Mouse (Mus musculus) cerebellum, adult 18-20 months (tissue): Measurements from ENCODE around the gene Olfr1364.

ENCODE experiments used
- DNase-seq, 2 experiments: peaks; one replicate each; pipeline ENCODE4 v3.0.0; 2021

The Olfr1364 gene

GRCm38 (mm10) chr13:21581659-21582058, at the start of gene Olfr1364:
Gene Olfr1364, minus strand, starts transcription at chr13:21581759.
- DNase-seq = no peak

- no peak for DNase-seq
These were observed 32.4 kb upstream of the Olfr1364 start, which contains the start of gene Olfr1362 for GRCm38 (mm10) chr13:21613922-21614321. Gene Olfr1362, minus strand, starts transcription at chr13:21614022.

DNA sequence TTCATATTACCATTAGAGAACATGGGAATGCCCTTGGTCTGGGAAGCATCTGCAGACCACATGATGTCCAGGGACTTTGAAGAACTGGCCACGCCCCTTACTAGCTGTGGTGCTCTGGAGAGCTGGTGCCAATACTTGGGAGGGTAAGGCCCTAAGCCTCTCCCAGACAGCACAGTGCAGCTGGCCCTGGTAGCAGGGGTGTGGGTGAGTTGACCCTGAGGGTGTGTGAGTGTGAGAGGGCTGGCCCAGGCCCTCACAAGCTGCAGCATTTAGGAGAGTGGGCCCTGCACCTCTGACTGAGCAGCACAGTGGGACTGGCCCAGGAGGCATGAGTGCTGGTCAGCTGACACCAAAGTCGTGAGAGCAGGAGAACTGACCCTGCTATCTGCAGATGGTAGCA, 10.1 kb upstream of the Olfr1364 start:
- DNase-seq = no peak

DNA sequence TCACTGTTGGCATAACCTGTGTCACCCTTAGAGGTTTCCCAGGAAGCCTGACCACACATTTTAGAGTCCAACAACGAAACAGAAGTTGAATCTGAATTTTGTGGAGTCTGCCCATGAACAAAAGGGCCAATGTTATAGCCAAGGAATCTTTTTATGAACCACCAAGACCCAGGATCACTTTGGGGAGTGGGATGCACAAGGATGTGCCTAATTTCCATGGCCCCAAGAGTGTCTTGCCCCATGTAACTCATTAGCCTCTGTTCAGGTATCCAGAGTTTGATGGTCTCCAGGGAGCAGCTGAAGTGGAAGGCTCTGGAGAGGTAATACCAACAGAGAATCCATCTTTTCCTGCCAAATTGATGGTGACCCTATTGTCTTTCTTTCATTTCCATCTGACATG, 21.8 kb downstream of the Olfr1364 start, which contains the start of gene Olfr1535:
Gene Olfr1535 (minus strand): TSS at position 101 of the 400 bp plus-strand sequence.
- no peak for DNase-seq

- DNase-seq = no peak
These were observed 31.0 kb downstream of the Olfr1364 start for GRCm38 (mm10) chr13:21550416-21551110.

GRCm38 (mm10) chr13:21549487-21549886, 32.1 kb downstream of the Olfr1364 start:
- DNase-seq = no peak

DNA sequence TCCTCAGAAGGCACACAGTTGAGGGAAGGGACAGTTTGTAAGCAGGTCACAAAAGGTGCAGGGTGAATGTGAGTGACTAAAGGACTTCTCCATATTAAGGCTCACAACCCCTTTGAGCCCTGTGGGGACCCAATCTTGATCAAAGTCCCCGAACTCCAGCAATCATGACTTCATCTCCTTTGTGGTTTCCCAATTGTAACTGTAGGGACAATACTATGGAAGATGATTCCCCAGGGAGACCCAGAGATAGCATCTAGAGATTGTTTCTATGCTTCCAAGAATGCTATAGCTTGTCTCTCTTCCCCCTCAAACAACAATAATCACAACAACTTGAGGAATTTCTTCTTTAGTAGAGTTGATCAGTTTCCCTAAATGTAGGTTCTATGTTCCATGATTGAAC, 38.9 kb downstream of the Olfr1364 start, which contains the start of gene Olfr1366:
Gene Olfr1366 (minus strand): TSS at position 101 of the 400 bp plus-strand sequence.
- DNase-seq = no peak

DNA sequence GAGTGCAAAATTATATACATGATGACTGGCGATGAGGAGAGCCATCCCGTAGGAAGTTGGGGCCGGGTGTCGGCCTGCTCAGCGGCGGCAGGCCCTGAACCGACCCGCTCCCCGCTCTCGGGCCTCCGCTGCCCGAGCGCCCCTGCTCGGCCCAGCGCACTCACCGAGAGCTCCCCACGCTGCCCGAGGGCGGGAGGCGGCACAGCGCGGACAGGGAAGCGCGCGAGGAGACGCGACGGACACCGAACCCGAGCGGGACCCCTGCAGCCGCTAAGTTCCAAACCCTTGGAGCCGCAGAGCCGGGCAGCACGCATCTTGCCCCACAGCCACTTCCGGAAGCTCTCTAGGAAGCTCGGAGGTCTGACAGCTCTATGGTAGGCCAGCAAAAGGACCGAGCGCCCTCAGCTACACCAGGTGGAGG, 50.8 kb downstream of the Olfr1364 start, which contains the start of gene Zkscan8:
Gene Zkscan8 (minus strand): TSS at position 340 of the 421 bp plus-strand sequence.
- peak; percentile 90 to 92 for DNase-seq

- DNase-seq = no peak
These were observed 51.4 kb downstream of the Olfr1364 start for GRCm38 (mm10) chr13:21530136-21530535.
